Mouse (Mus musculus): ENCODE measurements at regions not wholly inside any gene's neighbourhood (a gene's known extent, or its start where the extent isn't known, plus 50 kb on each side); places are given as distances from the start of the nearest gene placed in this dataset.

- H3K27me3 ChIP-seq (ENCODE audit: control insufficient read depth, insufficient read depth, low read length) = no peaks in the 10 kb centered on the region
- H3K9me3 ChIP-seq (replicated peaks; ENCODE audit: control insufficient read depth, low read length) = no peaks in the 10 kb centered on the region
- H3K4me2 ChIP-seq (ENCODE audit: low read depth, low read length) = no peak overlapping the region
- WGBS = 46% methylated on average over 5 of the region's 5 CpGs
- H3K4me1 ChIP-seq (ENCODE audit: control insufficient read depth, insufficient read depth, low read length) = no peaks in the 10 kb centered on the region
- no peak overlapping the region for H3K4me3 ChIP-seq (replicated peaks; ENCODE audit: low read length)
- ATAC-seq (ENCODE audit: insufficient read depth, low FRiP score) = peak; percentile 60; the same call in 1 of the 2 replicates
- no peak overlapping the region for H3K9ac ChIP-seq (ENCODE audit: low read length)
- no peaks in the 10 kb centered on the region for H3K36me3 ChIP-seq (ENCODE audit: control insufficient read depth, insufficient read depth, low read length)
- no peak overlapping the region for H3K27ac ChIP-seq (ENCODE audit: low read length)
Measured at GRCm38 (mm10) chr5:80898230-80898629, 121.7 kb upstream of the Adgrl3 start.

GRCm38 (mm10) chr5:80908771-80909170, 111.2 kb upstream of the Adgrl3 start:
- Histone ChIP-seq H3K4me2 (ENCODE audit: low read depth, low read length) (no peak overlapping the region), H3K9me3 (replicated peaks; ENCODE audit: control insufficient read depth, low read length) (no peaks in the 10 kb centered on the region), H3K9ac (ENCODE audit: low read length) (no peak overlapping the region), H3K4me1 (ENCODE audit: control insufficient read depth, insufficient read depth, low read length) (no peaks in the 10 kb centered on the region), H3K36me3 (ENCODE audit: control insufficient read depth, insufficient read depth, low read length) (no peaks in the 10 kb centered on the region), H3K27me3 (ENCODE audit: control insufficient read depth, insufficient read depth, low read length) (no peaks in the 10 kb centered on the region), H3K27ac (ENCODE audit: low read length) (no peak overlapping the region), H3K4me3 (replicated peaks; ENCODE audit: low read length) (no peak overlapping the region)
- 84% methylated on average over 6 of the region's 6 CpGs for WGBS
- no peak for ATAC-seq (ENCODE audit: insufficient read depth, low FRiP score)

GRCm38 (mm10) chr5:80938791-80939190, 81.1 kb upstream of the Adgrl3 start:
- Histone ChIP-seq H3K27me3 (ENCODE audit: control insufficient read depth, insufficient read depth, low read length) (no peaks in the 10 kb centered on the region), H3K36me3 (ENCODE audit: control insufficient read depth, insufficient read depth, low read length) (no peaks in the 10 kb centered on the region), H3K9me3 (replicated peaks; ENCODE audit: control insufficient read depth, low read length) (no peaks in the 10 kb centered on the region), H3K9ac (ENCODE audit: low read length) (no peak overlapping the region), H3K27ac (ENCODE audit: low read length) (no peak overlapping the region), H3K4me2 (ENCODE audit: low read depth, low read length) (no peak overlapping the region), H3K4me3 (replicated peaks; ENCODE audit: low read length) (no peak overlapping the region), H3K4me1 (ENCODE audit: control insufficient read depth, insufficient read depth, low read length) (no peaks in the 10 kb centered on the region)
- 58% methylated on average over 3 of the region's 3 CpGs for WGBS
- ATAC-seq (ENCODE audit: insufficient read depth, low FRiP score) = no peak

GRCm38 (mm10) chr5:80951861-80952599, 67.9 kb upstream of the Adgrl3 start:
- Histone ChIP-seq H3K9ac (ENCODE audit: low read length) (no peak overlapping the region), H3K4me3 (replicated peaks; ENCODE audit: low read length) (no peak overlapping the region), H3K27me3 (ENCODE audit: control insufficient read depth, insufficient read depth, low read length) (no peaks in the 10 kb centered on the region), H3K9me3 (replicated peaks; ENCODE audit: control insufficient read depth, low read length) (no peaks in the 10 kb centered on the region), H3K4me2 (ENCODE audit: low read depth, low read length) (no peak overlapping the region), H3K36me3 (ENCODE audit: control insufficient read depth, insufficient read depth, low read length) (no peaks in the 10 kb centered on the region), H3K4me1 (ENCODE audit: control insufficient read depth, insufficient read depth, low read length) (no peaks in the 10 kb centered on the region), H3K27ac (ENCODE audit: low read length) (no peak overlapping the region)
- 84% methylated on average over 3 of the region's 3 CpGs for WGBS
- ATAC-seq (ENCODE audit: insufficient read depth, low FRiP score) = peak; percentile 21; the same call in 1 of the 2 replicates

- H3K4me2 ChIP-seq (ENCODE audit: low read depth, low read length) = no peak overlapping the region
- H3K4me3 ChIP-seq (replicated peaks; ENCODE audit: low read length) = no peak overlapping the region
- H3K27me3 ChIP-seq (ENCODE audit: control insufficient read depth, insufficient read depth, low read length) = no peaks in the 10 kb centered on the region
- no peaks in the 10 kb centered on the region for H3K9me3 ChIP-seq (replicated peaks; ENCODE audit: control insufficient read depth, low read length)
- 61% methylated on average over 4 of the region's 4 CpGs for WGBS
- no peaks in the 10 kb centered on the region for H3K4me1 ChIP-seq (ENCODE audit: control insufficient read depth, insufficient read depth, low read length)
- H3K27ac ChIP-seq (ENCODE audit: low read length) = no peak overlapping the region
- no peak for ATAC-seq (ENCODE audit: insufficient read depth, low FRiP score)
- no peaks in the 10 kb centered on the region for H3K36me3 ChIP-seq (ENCODE audit: control insufficient read depth, insufficient read depth, low read length)
- H3K9ac ChIP-seq (ENCODE audit: low read length) = no peak overlapping the region
Measured at GRCm38 (mm10) chr5:80952600-80953218, 67.2 kb upstream of the Adgrl3 start.

Data from stomach, embryonic 16.5 days (tissue).